Mouse (Mus musculus): ENCODE results near the gene Smad6. TPM values are rescaled to one million over a fixed set of nuclear protein-coding genes. Genes with fewer than 3 reads are reported as not detected.

Gene Smad6
- polyA plus RNA-seq, 1 experiment from 2014 or later = 10.6 TPM

- Histone ChIP-seq H3K4me1 (replicated peaks; ENCODE audit: insufficient read depth, low read length) (peaks cover 46% of the 10 kb centered on the region), H3K4me3 (replicated peaks; ENCODE audit: low read depth, low read length) (no peak overlapping the region), H3K27ac (no peak overlapping the region), H3K4me2 (ENCODE audit: low read length) (no peak overlapping the region), H3K9ac (ENCODE audit: low read depth, low read length) (no peak overlapping the region), H3K36me3 (ENCODE audit: insufficient read depth, low read length) (peaks cover 22% of the 10 kb centered on the region; the same call in 1 of the 2 replicates), H3K27me3 (ENCODE audit: insufficient read depth, low read length) (no peaks in the 10 kb centered on the region), H3K9me3 (replicated peaks; ENCODE audit: low read length) (no peaks in the 10 kb centered on the region)
- peak; percentile 93 for TF ChIP-seq CTCF (IDR thresholded peaks at IDR 0.05; ENCODE audit: low read depth)
- DNase-seq (ENCODE audit: low spot score) = peak; percentile 88
- ATAC-seq (replicated peaks; ENCODE audit: low FRiP score, low read depth) = no peak
- 27% methylated on average over 9 of the region's 9 CpGs for WGBS
Observed at GRCm38 (mm10) chr9:63956052-63956451, 65.8 kb downstream of the Smad6 start.

GRCm38 (mm10) chr9:63953691-63954090 lies 68.2 kb downstream of the Smad6 start:
- Histone ChIP-seq H3K36me3 (ENCODE audit: insufficient read depth, low read length) (peaks cover 22% of the 10 kb centered on the region; the same call in 1 of the 2 replicates), H3K4me2 (ENCODE audit: low read length) (no peak overlapping the region), H3K9me3 (replicated peaks; ENCODE audit: low read length) (no peaks in the 10 kb centered on the region), H3K4me3 (replicated peaks; ENCODE audit: low read depth, low read length) (no peak overlapping the region), H3K4me1 (replicated peaks; ENCODE audit: insufficient read depth, low read length) (peaks cover 26% of the 10 kb centered on the region), H3K27me3 (ENCODE audit: insufficient read depth, low read length) (no peaks in the 10 kb centered on the region), H3K9ac (ENCODE audit: low read depth, low read length) (no peak overlapping the region), H3K27ac (no peak overlapping the region)
- no peak for TF ChIP-seq CTCF (IDR thresholded peaks at IDR 0.05; ENCODE audit: low read depth)
- 77% methylated on average over 35 of the region's 35 CpGs for WGBS
- DNase-seq (ENCODE audit: low spot score) (no peak), ATAC-seq (replicated peaks; ENCODE audit: low FRiP score, low read depth) (no peak)

- no peaks in the 10 kb centered on the region for H3K9me3 ChIP-seq (replicated peaks; ENCODE audit: low read length)
- H3K4me3 ChIP-seq (replicated peaks; ENCODE audit: low read depth, low read length) = no peak overlapping the region
- H3K36me3 ChIP-seq (ENCODE audit: insufficient read depth, low read length) = peaks cover 22% of the 10 kb centered on the region; the same call in 1 of the 2 replicates
- TF ChIP-seq CTCF (IDR thresholded peaks at IDR 0.05; ENCODE audit: low read depth) = no peak
- WGBS = 92% methylated on average over 2 of the region's 2 CpGs
- H3K27ac ChIP-seq = no peak overlapping the region
- ATAC-seq (replicated peaks; ENCODE audit: low FRiP score, low read depth) (no peak), DNase-seq (ENCODE audit: low spot score) (no peak)
- H3K9ac ChIP-seq (ENCODE audit: low read depth, low read length) = no peak overlapping the region
- H3K27me3 ChIP-seq (ENCODE audit: insufficient read depth, low read length) = no peaks in the 10 kb centered on the region
- H3K4me2 ChIP-seq (ENCODE audit: low read length) = no peak overlapping the region
- peaks cover 15% of the 10 kb centered on the region for H3K4me1 ChIP-seq (replicated peaks; ENCODE audit: insufficient read depth, low read length)
Observed at GRCm38 (mm10) chr9:63952591-63952990, 69.3 kb downstream of the Smad6 start.

- Histone ChIP-seq H3K36me3 (ENCODE audit: insufficient read depth, low read length) (peaks cover 22% of the 10 kb centered on the region; the same call in 1 of the 2 replicates), H3K27ac (no peak overlapping the region), H3K9ac (ENCODE audit: low read depth, low read length) (no peak overlapping the region), H3K4me3 (replicated peaks; ENCODE audit: low read depth, low read length) (no peak overlapping the region), H3K4me1 (replicated peaks; ENCODE audit: insufficient read depth, low read length) (peaks cover 4% of the 10 kb centered on the region; the same call in 1 of the 2 replicates), H3K9me3 (replicated peaks; ENCODE audit: low read length) (no peaks in the 10 kb centered on the region), H3K27me3 (ENCODE audit: insufficient read depth, low read length) (no peaks in the 10 kb centered on the region), H3K4me2 (ENCODE audit: low read length) (no peak overlapping the region)
- no peak; the same call in 1 of the 2 replicates for TF ChIP-seq CTCF (IDR thresholded peaks at IDR 0.05; ENCODE audit: low read depth)
- DNase-seq (ENCODE audit: low spot score) = peak; percentile 37
- WGBS = 24% methylated on average over 4 of the region's 4 CpGs
- peak; percentile 52; the same call in 1 of the 2 replicates for ATAC-seq (replicated peaks; ENCODE audit: low FRiP score, low read depth)
Observed at GRCm38 (mm10) chr9:63950357-63950756, 71.5 kb downstream of the Smad6 start.

- ATAC-seq (replicated peaks; ENCODE audit: low FRiP score, low read depth) (peak; percentile 38; the same call in 1 of the 2 replicates), DNase-seq (ENCODE audit: low spot score) (no peak)
- peaks cover 4% of the 10 kb centered on the region; the same call in 1 of the 2 replicates for H3K4me1 ChIP-seq (replicated peaks; ENCODE audit: insufficient read depth, low read length)
Observed at GRCm38 (mm10) chr9:63949393-63949792, 72.5 kb downstream of the Smad6 start.

GRCm38 (mm10) chr9:63942608-63942982 lies 79.3 kb downstream of the Smad6 start:
- no peak for TF ChIP-seq CTCF (IDR thresholded peaks at IDR 0.05; ENCODE audit: low read depth)
- Histone ChIP-seq H3K27me3 (ENCODE audit: insufficient read depth, low read length) (no peaks in the 10 kb centered on the region), H3K4me3 (replicated peaks; ENCODE audit: low read depth, low read length) (no peak overlapping the region), H3K36me3 (ENCODE audit: insufficient read depth, low read length) (no peaks in the 10 kb centered on the region), H3K27ac (no peak overlapping the region), H3K9ac (ENCODE audit: low read depth, low read length) (no peak overlapping the region), H3K4me2 (ENCODE audit: low read length) (no peak overlapping the region), H3K4me1 (replicated peaks; ENCODE audit: insufficient read depth, low read length) (peaks cover 3% of the 10 kb centered on the region; the same call in 1 of the 2 replicates), H3K9me3 (replicated peaks; ENCODE audit: low read length) (no peaks in the 10 kb centered on the region)
- no peak for DNase-seq (ENCODE audit: low spot score)
- 60% methylated on average over 2 of the region's 2 CpGs for WGBS
- 0 out of 2 replicates have a peak, but pooled peaks have one; percentile 11 for ATAC-seq (replicated peaks; ENCODE audit: low FRiP score, low read depth)

More at GRCm38 (mm10) chr9:63949393-63949792, 72.5 kb downstream of the Smad6 start:
- H3K9ac ChIP-seq (ENCODE audit: low read depth, low read length) = no peak overlapping the region
- peaks cover 22% of the 10 kb centered on the region; the same call in 1 of the 2 replicates for H3K36me3 ChIP-seq (ENCODE audit: insufficient read depth, low read length)
- H3K27ac ChIP-seq = no peak overlapping the region
- H3K27me3 ChIP-seq (ENCODE audit: insufficient read depth, low read length) = no peaks in the 10 kb centered on the region
- TF ChIP-seq CTCF (IDR thresholded peaks at IDR 0.05; ENCODE audit: low read depth) = no peak
- H3K9me3 ChIP-seq (replicated peaks; ENCODE audit: low read length) = no peaks in the 10 kb centered on the region
- WGBS = 47% methylated on average over 4 of the region's 4 CpGs
- H3K4me3 ChIP-seq (replicated peaks; ENCODE audit: low read depth, low read length) = no peak overlapping the region
- H3K4me2 ChIP-seq (ENCODE audit: low read length) = no peak overlapping the region
